Mouse (Mus musculus) neural tube, embryonic 13.5 days (tissue): ENCODE results near the gene Hnrnpa3. TPM values are rescaled to one million over a fixed set of nuclear protein-coding genes. Genes with fewer than 3 reads are reported as not detected.
"Not testable (repeated sequence)": the region's sequence is repeated elsewhere in the genome, so short reads cannot be mapped to it uniquely, and the experiment has no call there.

Experiments used
- ATAC-seq: fragments of 200-750 bp; cut with Nextera tagmentation; 2 replicates; pipeline ENCODE4 v1.8.0; 2017; ENCODE audit warnings: low read depth, mild to moderate bottlenecking, moderate TSS enrichment, moderate library complexity
- H3K27ac ChIP-seq: fragments of 300-500 bp; sonication (generic); replicated peaks from 2 replicates; pipeline ENCODE4 v1.5.1; 2015; ENCODE audit warnings: moderate library complexity, mild to moderate bottlenecking, inconsistent platforms
- H3K27me3 ChIP-seq: fragments of 300-500 bp; sonication (generic); 2 replicates; pipeline ENCODE4 v1.6.1; 2015; ENCODE audit warnings: mild to moderate bottlenecking, inconsistent platforms
- H3K36me3 ChIP-seq: fragments of 300-500 bp; sonication (generic); 2 replicates; pipeline ENCODE4 v1.6.1; 2015; ENCODE audit warnings: mild to moderate bottlenecking, inconsistent platforms
- H3K4me1 ChIP-seq: fragments of 300-500 bp; sonication (generic); replicated peaks from 2 replicates; pipeline ENCODE4 v1.6.1; 2015; ENCODE audit warnings: inconsistent platforms
- H3K4me2 ChIP-seq: fragments of 300-500 bp; sonication (generic); 2 replicates; pipeline ENCODE4 v1.6.1; 2015; ENCODE audit warnings: inconsistent platforms, mild to moderate bottlenecking, moderate library complexity
- H3K4me3 ChIP-seq: fragments of 300-500 bp; sonication (generic); 2 replicates; pipeline ENCODE4 v1.5.1; 2015; ENCODE audit warnings: mild to moderate bottlenecking, inconsistent platforms
- H3K9ac ChIP-seq: fragments of 300-500 bp; sonication (generic); 2 replicates; pipeline ENCODE4 v1.6.1; 2015; ENCODE audit warnings: moderate library complexity, mild to moderate bottlenecking, inconsistent platforms
- H3K9me3 ChIP-seq: fragments of 300-500 bp; sonication (generic); 2 replicates; pipeline ENCODE4 v1.6.1; 2016; ENCODE audit warnings: inconsistent platforms
- WGBS: fragments of 180-500 bp; shearing (Covaris S2); methylation state at CpG from one replicate; pipeline ENCODE4 v1.1.7; 2015; 5-methylcytosine and 5-hydroxymethylcytosine counted together
- polyA plus RNA-seq: library from polyadenylated mRNA; unstranded; fragments of >200 nt; fragmentation: Nextera tagmentation; extraction: Ambion mirVana; gene quantifications from 2 replicates; pipeline ENCODE4 v1.2.1, GENCODE M21; 2015

The Hnrnpa3 gene
- polyA plus RNA-seq, 1 experiment from 2014 or later, result 219 TPM

GRCm38 (mm10) chr2:75626597-75627440, 32.2 kb upstream of the Hnrnpa3 start:
- H3K27ac ChIP-seq, result no peak overlapping the region
- H3K36me3 ChIP-seq, result no peaks in the 10 kb centered on the region
- no peak overlapping the region for H3K9ac ChIP-seq
- 75% methylated on average over 6 of the region's 6 CpGs for WGBS
- no peaks in the 10 kb centered on the region for H3K9me3 ChIP-seq
- no peaks in the 10 kb centered on the region for H3K4me1 ChIP-seq
- H3K27me3 ChIP-seq, result no peaks in the 10 kb centered on the region
- no peak overlapping the region for H3K4me2 ChIP-seq
- no peak overlapping the region for H3K4me3 ChIP-seq
- no peak for ATAC-seq

DNA sequence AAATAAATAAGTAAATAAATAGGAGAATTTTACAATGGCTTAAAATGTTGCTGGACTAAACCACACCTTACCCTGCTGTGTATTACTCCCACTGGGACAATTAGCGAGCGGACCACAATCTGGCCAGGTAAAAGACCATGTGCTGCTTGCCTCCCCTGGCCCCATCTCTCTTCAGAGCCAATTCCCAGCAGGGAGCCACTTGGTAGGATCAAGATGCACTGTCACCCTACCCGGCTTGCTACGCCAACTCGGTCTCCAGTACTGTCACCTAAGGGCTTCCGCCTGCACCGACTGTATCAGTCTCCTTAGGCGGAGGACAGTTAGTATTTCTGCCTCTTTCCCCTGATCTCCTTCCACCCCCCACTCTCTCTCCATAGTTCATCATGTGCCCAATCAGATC, 30.6 kb upstream of the Hnrnpa3 start:
- Histone ChIP-seq H3K9ac (no peak overlapping the region), H3K27ac (no peak overlapping the region), H3K27me3 (no peaks in the 10 kb centered on the region), H3K4me3 (no peak overlapping the region), H3K4me2 (no peak overlapping the region), H3K36me3 (no peaks in the 10 kb centered on the region), H3K9me3 (no peaks in the 10 kb centered on the region), H3K4me1 (no peaks in the 10 kb centered on the region)
- no peak for ATAC-seq
- WGBS, result 89% methylated on average over 8 of the region's 8 CpGs

GRCm38 (mm10) chr2:75631421-75631820, 27.6 kb upstream of the Hnrnpa3 start:
- no peak overlapping the region for H3K27ac ChIP-seq
- WGBS, result 90% methylated on average over 6 of the region's 6 CpGs
- no peak overlapping the region for H3K4me2 ChIP-seq
- no peak overlapping the region for H3K4me3 ChIP-seq
- no peaks in the 10 kb centered on the region for H3K36me3 ChIP-seq
- H3K27me3 ChIP-seq, result no peaks in the 10 kb centered on the region
- no peaks in the 10 kb centered on the region for H3K9me3 ChIP-seq
- no peak overlapping the region for H3K9ac ChIP-seq
- no peaks in the 10 kb centered on the region for H3K4me1 ChIP-seq
- ATAC-seq, result no peak

- no peak for ATAC-seq
- H3K9ac ChIP-seq, result no peak overlapping the region
- H3K27me3 ChIP-seq, result no peaks in the 10 kb centered on the region
- H3K9me3 ChIP-seq, result no peaks in the 10 kb centered on the region
- H3K4me1 ChIP-seq, result no peaks in the 10 kb centered on the region
- H3K4me3 ChIP-seq, result no peak overlapping the region
- H3K27ac ChIP-seq, result no peak overlapping the region
- no peak overlapping the region for H3K4me2 ChIP-seq
- H3K36me3 ChIP-seq, result no peaks in the 10 kb centered on the region
- WGBS, result 90% methylated on average over 6 of the region's 6 CpGs
Measured at GRCm38 (mm10) chr2:75632043-75632442, 27.0 kb upstream of the Hnrnpa3 start.

- no peak overlapping the region for H3K27ac ChIP-seq
- no peaks in the 10 kb centered on the region for H3K27me3 ChIP-seq
- H3K4me3 ChIP-seq, result no peak overlapping the region
- no peaks in the 10 kb centered on the region for H3K36me3 ChIP-seq
- ATAC-seq, result no peak
- H3K9ac ChIP-seq, result no peak overlapping the region
- H3K4me1 ChIP-seq, result no peaks in the 10 kb centered on the region
- no peaks in the 10 kb centered on the region for H3K9me3 ChIP-seq
- 92% methylated on average over 12 of the region's 12 CpGs for WGBS
- H3K4me2 ChIP-seq, result no peak overlapping the region
Measured at GRCm38 (mm10) chr2:75632721-75633181, 26.3 kb upstream of the Hnrnpa3 start.

GRCm38 (mm10) chr2:75633381-75633780, 25.7 kb upstream of the Hnrnpa3 start:
- Histone ChIP-seq H3K27me3 (no peaks in the 10 kb centered on the region), H3K9me3 (no peaks in the 10 kb centered on the region), H3K27ac (no peak overlapping the region), H3K9ac (no peak overlapping the region), H3K4me1 (no peaks in the 10 kb centered on the region), H3K4me3 (no peak overlapping the region), H3K36me3 (no peaks in the 10 kb centered on the region), H3K4me2 (no peak overlapping the region)
- WGBS, result 88% methylated on average over 6 of the region's 6 CpGs
- no peak for ATAC-seq

DNA sequence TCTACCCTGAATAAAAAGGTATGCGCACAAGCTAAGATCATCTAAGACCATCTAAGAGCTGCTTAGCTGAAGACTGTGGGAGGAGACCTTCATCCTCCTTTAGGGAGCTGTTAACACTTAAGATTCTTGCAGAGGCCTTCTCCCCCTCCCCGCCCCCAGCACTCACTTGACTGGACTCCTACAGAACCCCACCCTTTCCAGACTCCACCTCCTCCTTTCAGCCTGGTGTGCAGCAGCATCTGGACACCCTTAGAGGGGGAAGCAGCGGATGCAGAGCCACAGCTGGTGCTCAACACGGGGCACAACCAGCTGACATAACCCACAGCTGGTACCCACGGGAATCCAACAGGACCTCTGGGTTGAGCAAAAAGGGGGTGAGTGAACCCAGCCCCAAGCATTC, 25.3 kb upstream of the Hnrnpa3 start:
- 73% methylated on average over 5 of the region's 5 CpGs for WGBS
- H3K36me3 ChIP-seq, result no peaks in the 10 kb centered on the region

DNA sequence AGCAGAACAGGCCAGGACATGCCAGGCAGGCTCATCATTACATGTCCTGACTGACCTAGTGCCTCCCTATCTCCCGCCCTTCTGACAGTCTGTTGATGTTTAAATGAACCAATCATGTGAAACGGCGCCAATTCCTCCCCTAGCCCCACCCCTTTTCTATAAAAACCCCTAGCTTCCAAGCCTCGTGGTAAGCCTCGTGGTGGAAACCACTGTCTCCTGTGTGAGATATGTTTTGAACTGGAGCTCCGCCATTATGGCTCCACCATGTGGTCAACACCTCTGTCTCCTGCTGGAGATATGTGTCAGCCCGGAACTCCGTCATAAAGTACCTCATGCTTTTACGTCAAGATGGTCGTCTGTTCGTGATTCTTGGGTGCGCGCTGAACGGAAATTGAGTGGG, 24.6 kb upstream of the Hnrnpa3 start:
- not testable (repeated sequence) for H3K36me3 ChIP-seq, H3K4me1 ChIP-seq, H3K4me3 ChIP-seq, ATAC-seq, H3K9me3 ChIP-seq, H3K27ac ChIP-seq, H3K4me2 ChIP-seq, H3K9ac ChIP-seq, H3K27me3 ChIP-seq
- WGBS, result 94% methylated on average over 14 of the region's 14 CpGs

More for the DNA sequence above, 25.3 kb upstream of the Hnrnpa3 start:
- Histone ChIP-seq H3K4me3 (no peak overlapping the region), H3K9ac (no peak overlapping the region), H3K27me3 (no peaks in the 10 kb centered on the region), H3K9me3 (no peaks in the 10 kb centered on the region), H3K4me1 (no peaks in the 10 kb centered on the region), H3K27ac (no peak overlapping the region), H3K4me2 (no peak overlapping the region)
- no peak for ATAC-seq

DNA sequence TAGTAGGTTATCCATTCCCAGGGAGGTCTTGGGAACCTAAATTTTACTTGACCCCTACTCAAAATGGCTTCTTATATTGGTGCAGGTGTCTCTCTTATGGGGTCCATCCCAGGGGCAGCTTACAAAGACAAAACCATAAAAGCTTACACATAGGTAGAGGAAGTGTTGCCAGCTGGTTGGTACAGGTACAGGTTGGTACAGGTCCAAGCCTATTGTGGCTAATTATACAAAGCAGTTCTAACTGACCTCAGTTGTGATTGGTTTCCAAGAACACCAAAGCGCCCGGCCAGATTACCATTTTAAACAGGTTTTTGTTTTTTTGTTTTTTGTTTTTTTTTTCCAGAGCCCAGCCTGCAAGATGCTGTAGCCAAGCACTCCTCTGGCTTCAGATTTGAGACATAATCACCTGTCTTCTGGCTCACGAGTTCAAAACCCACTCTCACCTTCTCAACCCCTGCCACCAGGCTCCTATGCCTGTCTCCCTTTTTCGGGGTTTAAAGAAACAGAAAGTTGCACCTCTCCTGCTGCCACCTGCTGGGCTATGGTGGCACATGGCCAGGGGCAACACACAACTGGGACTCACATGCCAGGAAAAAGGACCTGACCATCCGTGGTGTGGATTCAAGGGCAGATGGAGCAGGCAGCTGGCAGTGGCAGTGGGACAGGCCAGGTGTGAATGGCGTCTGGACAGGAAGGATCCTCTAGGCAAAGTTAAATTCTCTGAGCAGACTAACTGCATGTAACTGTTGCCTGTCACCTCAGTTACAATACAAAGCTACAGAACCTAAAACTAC, 22.6 kb upstream of the Hnrnpa3 start:
- no peak overlapping the region for H3K27ac ChIP-seq
- H3K36me3 ChIP-seq, result no peaks in the 10 kb centered on the region
- no peaks in the 10 kb centered on the region for H3K27me3 ChIP-seq
- no peak for ATAC-seq
- WGBS, result 79% methylated on average over 6 of the region's 6 CpGs
- no peaks in the 10 kb centered on the region for H3K9me3 ChIP-seq
- H3K4me1 ChIP-seq, result no peaks in the 10 kb centered on the region
- H3K9ac ChIP-seq, result no peak overlapping the region
- H3K4me2 ChIP-seq, result no peak overlapping the region
- H3K4me3 ChIP-seq, result no peak overlapping the region

DNA sequence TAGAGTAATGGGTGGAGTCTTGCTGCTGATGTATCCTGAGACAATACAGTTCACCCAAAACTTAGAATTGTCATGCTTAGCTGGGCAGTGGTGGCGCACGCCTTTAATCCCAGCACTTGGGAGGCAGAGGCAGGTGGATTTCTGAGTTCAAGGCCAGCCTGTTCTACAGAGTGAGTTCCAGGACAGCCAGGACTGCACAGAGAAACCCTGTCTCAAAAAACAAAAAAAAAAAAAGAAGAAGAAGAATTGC, 22.1 kb upstream of the Hnrnpa3 start:
- WGBS, result 94% methylated on average over 2 of the region's 2 CpGs
- not testable (repeated sequence) for H3K27me3 ChIP-seq, H3K4me3 ChIP-seq, ATAC-seq, H3K4me2 ChIP-seq, H3K4me1 ChIP-seq, H3K9ac ChIP-seq, H3K36me3 ChIP-seq, H3K9me3 ChIP-seq, H3K27ac ChIP-seq

- no peak overlapping the region for H3K4me3 ChIP-seq
- H3K36me3 ChIP-seq, result no peaks in the 10 kb centered on the region
- no peaks in the 10 kb centered on the region for H3K27me3 ChIP-seq
- H3K9ac ChIP-seq, result no peak overlapping the region
- H3K9me3 ChIP-seq, result no peaks in the 10 kb centered on the region
- no peak overlapping the region for H3K27ac ChIP-seq
- H3K4me2 ChIP-seq, result no peak overlapping the region
- no peaks in the 10 kb centered on the region for H3K4me1 ChIP-seq
- ATAC-seq, result no peak
Measured at GRCm38 (mm10) chr2:75637361-75637760, 21.7 kb upstream of the Hnrnpa3 start.

- H3K9ac ChIP-seq, H3K27me3 ChIP-seq, ATAC-seq, H3K36me3 ChIP-seq, H3K4me3 ChIP-seq, H3K27ac ChIP-seq, H3K4me2 ChIP-seq, H3K4me1 ChIP-seq, H3K9me3 ChIP-seq: not testable (repeated sequence)
- 90% methylated on average over 6 of the region's 6 CpGs for WGBS
Measured at GRCm38 (mm10) chr2:75637822-75638221, 21.2 kb upstream of the Hnrnpa3 start.

DNA sequence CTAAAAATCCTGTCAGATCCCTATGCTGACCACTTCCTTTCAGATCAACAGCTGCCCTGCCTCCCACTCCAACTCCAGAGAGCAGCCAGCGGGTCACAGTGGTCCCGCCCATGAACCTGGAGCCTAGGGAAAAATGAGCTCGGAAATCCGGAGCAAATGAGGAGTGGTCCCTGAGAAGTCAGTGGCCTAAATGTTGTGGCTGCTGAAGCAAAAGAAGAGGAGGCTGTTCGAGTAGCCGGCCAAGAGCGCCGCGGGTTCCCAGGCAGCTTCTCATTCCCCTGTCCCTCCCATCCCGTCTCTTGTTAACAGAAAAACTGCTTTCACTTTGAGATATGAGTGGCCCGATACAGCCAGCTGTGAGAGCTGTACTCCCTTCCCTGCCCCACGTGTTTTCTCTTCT, 19.5 kb upstream of the Hnrnpa3 start:
- not testable (repeated sequence) for H3K4me2 ChIP-seq, H3K9me3 ChIP-seq, H3K9ac ChIP-seq, H3K4me1 ChIP-seq, H3K36me3 ChIP-seq, H3K27ac ChIP-seq, H3K27me3 ChIP-seq, ATAC-seq, H3K4me3 ChIP-seq
- WGBS, result 51% methylated on average over 11 of the region's 12 CpGs
